Mouse (Mus musculus) fibroblast of lung, adult 2 months (primary cell): ENCODE measurements at regions not wholly inside any gene's neighbourhood (a gene's known extent, or its start where the extent isn't known, plus 50 kb on each side); places are given as distances from the start of the nearest gene placed in this dataset.

Experiments
- DNase-seq: peaks from one replicate; pipeline ENCODE4 v3.0.0-alpha.2; 2011; ENCODE audit warnings: low read depth

DNA sequence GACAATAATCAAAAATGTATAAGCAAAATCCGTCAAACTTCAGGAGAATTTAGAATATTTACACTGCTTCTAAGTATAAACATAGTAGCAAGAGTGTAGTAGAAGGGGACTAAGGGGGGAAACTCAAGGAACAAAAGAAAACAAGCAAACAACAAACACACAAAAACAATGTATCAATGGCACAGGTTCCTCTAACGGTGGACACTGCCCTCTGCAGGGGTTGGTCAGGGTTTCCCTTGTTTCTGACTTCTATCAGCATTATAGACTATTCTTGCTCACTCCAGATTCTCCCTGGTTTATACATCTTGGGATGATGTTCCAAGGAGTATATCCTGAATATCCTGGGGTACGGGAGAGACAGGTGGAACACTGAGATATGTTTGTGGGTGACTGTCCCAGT is 147.3 kb upstream of the Ppp2r3a start:
- DNase-seq = no peak

DNA sequence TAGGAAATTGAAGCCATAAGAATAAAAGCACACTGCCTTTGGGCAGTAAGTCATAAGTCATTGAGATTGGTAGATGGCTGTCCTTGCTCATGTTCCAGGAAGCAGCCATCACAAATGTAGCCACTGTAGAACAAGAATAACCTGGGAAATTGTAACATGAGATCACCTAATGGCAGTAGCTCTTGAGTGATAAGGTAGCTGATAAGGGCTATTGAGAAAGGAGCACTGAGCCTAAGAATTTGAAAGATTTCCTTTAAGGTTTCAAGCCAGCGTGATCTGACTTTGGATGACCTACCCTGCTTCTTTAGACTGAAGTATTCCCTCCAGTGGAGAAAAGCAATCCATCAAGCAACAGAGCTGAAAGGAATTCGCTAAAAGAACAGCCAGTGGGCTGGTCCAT is 117.8 kb upstream of the Ppp2r3a start:
- no peak for DNase-seq

DNA sequence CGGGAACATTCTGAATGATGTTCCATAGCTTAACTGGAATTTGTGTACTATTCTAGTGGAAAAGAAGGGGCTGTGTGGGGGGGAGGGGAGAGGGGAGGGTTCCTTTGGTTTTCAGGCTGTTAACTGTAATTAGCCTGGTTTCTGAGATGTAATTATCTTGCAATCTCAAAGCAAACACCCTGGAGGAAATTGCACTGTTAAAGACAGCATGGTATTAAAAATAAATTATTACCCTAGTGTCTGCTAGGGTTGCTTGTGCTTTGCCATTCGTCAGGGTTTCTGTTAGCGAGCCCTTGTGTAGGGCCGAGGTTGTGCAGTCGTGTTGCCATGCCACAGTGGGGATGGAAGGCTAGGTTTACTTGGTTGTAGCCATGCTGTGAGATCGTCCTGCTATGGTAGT is 105.0 kb upstream of the Ppp2r3a start:
- no peak for DNase-seq

DNA sequence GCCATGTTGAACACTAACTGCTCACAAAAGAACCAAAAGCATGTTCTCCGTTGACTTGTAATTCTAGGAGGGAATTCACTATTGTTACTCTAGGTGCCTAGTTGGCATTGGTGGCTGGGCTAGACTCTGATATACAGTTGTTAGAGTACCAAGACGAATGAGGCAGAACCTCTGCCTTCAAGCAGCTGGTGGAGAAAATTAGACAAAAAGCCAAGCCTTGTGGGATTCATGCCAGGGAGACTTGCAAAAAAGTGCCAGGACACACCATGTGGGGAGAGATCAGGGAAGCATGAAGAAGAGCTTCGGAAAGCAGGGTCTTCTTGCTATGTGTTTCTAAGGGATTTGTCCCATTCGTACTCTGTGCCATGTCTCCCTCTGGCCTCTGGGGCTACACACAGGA is 97.2 kb upstream of the Ppp2r3a start:
- DNase-seq = no peak

DNA sequence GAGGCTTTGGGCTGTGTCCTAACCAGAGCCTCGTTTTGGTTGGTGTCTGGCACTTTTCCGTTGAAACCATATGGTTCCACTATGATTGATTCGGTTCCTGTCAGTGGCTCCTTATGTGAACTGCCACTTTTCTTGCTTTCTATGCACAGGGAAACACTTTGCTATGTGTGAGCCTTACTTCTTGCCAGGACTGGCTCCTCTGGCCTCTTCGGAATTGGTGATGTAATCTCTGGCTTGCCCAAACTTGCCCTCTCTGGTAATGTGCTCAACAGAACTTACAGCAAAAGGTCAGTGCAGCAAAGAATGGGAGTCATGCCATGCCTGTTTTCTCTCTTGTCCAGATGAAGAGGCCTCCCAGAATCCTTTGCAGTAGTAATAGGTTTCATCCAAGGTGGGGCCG is 91.3 kb upstream of the Ppp2r3a start:
- DNase-seq = peak; percentile 8

DNA sequence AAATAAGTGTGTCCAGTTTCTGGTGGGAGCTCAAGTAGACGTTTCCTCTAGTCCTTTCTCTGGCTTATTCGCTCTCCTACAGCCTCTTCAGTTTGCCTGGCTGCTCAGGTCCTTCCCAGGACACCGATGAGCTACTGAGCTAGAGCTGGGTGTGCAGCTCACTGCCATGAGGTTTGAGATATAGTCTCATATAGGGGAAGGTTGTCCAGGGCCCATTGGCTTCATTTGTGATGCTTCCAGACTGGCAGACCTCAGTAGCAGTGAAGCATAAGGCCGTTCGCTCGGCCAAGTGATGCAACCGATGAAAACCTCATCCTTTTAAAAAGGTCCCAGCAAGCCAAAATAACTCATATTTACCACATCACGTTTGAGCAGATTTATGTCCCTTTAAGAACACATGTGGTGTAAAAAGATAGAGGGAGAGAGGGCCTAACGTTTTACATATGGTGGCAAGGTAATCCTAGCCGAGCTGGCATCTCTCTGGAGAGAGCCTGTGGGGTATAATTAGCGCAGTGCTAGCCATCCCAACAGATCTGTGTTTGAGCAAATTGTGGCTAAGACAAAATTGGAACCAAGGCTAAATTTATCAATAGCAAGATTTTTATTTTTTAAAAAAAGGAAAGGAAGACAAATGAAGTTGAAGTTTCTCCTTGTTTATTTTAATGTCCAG is 89.3 kb upstream of the Ppp2r3a start:
- DNase-seq = no peak

DNA sequence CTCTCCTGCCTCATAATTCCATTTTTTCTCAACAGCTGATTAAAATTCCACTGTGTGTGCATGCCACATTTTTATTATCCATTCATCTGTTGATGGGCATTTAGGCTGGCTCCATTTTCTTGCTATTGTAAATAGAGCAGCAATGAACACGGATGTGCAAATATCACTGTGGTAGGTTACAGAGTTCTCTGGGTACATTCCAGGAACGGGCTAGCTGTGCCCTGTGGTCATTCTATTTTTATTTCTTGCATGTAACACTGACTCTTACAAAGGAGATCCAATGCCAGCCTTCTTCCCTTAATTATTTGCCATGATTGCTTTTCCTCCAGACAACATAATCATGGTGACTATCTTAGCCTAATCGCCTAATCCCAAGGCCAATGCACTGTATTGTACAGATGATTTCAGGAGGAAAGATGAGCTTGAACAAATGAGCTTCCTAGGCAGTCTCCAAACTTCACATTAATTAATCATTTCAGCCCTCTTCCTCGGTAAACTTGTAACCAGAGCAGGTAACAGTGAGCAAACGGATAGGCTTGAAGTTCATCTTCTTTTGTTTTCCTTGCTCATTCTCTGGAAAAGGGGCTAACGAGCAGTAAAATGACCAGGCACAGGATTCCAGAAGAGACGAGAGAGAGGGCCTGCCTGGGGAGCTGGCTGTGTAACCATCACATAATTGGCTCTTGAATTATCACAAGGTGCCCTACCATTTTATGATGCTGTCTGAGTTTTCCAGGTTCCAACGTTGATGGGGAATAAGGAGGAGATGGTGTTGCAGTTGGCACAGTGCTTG is 77.6 kb upstream of the Ppp2r3a start:
- DNase-seq = no peak

DNA sequence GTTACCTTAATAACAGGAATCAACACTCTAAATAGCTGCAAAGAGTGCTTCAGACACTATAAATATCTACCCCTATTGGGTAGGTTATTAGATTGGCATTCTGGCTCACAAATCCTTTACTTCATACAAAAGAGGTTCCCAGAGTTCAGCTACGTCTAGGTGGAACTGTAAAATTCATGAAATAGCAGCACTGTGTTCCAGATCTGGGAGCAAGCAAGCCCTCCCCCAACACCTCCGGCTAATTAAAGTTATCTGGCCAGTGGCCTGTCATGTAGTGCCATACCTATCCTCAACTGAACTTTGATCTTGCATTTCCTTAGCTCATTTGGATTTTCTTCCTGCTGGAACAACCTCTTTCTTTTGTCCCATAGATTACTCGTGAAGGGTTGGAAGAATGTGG is 75.4 kb upstream of the Ppp2r3a start:
- DNase-seq = no peak

DNA sequence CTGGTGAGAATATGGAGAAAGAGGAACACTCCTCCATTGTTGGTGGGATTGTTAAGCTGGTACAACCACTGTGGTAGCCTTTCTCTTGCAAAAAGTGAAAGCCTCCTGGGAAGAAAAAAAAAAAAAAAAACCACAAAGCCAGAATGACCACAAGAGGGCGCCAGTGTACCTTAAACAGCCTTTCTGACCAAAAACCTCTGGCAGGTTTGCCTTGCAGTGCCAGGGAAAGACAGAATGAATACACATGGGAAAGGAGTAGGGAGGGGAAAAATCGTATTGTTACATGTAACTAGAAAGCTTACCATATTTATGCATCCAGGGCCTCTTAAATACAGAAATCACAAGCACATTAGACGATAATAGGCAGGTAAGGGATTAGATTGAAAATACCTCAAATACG is 62.4 kb upstream of the Ppp2r3a start:
- DNase-seq = peak; percentile 36

DNA sequence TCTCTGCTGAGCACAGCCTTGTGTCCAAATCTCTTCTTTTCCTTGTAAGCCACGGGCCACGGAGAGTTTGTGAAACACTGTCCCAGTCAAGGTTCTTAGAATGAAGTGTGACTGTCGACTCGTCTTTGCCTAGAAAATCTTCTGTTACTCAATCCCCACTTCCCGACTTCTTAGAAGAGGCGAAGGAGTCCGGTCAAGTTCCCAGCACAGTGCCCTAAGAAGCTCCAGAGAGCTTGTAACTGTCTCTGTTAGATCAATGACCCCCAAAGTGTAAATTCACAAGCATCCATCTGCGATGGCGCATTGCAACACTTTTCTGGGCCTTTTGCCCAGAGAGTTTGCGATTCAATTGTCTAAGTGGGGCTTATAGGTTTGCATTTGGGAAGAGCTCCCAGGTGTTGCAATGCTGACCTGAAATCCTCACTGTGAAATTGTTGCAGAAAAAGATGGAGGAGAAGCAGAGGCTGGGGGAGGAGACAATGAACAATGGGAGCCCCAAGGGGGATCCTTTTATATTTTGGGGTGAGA is 54.9 kb upstream of the Ppp2r3a start:
- DNase-seq = no peak

DNA sequence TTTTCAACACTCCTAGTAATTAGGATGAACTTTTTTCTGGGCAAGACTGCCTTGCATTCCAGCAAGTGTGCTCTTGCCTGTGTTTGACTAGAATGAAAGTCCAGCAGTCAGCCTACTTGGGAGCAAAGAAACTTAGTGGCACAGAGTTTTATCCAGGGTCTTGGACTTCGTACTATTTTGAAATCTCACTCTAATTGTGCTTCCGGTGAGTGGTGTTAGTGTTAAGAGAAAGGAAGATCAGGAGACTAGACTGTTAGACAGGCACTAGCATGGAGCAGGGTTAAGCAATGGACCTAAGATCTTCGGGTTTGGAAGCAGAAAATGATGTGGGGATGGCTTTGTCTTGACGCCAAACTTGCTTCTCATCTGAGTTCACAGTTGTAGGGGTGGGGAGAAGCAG is 54.1 kb upstream of the Ppp2r3a start:
- DNase-seq = no peak
